Mouse (Mus musculus): ENCODE measurements around the gene Tas2r137. TPM values are rescaled to one million over a fixed set of nuclear protein-coding genes. Genes with fewer than 3 reads are reported as not detected.

Gene Tas2r137
- polyA plus RNA-seq (2017; shearing (Covaris generic)), result not detected

GRCm38 (mm10) chr6:40490933-40491332, at the start of gene Tas2r137:
TSS of gene Tas2r137 (plus strand) at chr6:40491233.

GRCm38 (mm10) chr6:40470916-40471719, 19.9 kb upstream of the Tas2r137 start, which contains the start of gene Ssbp1:
TSS of gene Ssbp1 (plus strand) at chr6:40471352.

GRCm38 (mm10) chr6:40493229-40493628, 2.2 kb downstream of the Tas2r137 start, which contains the start of gene Tas2r108:
TSS of gene Tas2r108 (plus strand) at chr6:40493529.

GRCm38 (mm10) chr6:40519408-40519807, 28.4 kb downstream of the Tas2r137 start, which contains the start of gene Prss37:
TSS of gene Prss37 (minus strand) at chr6:40519508.

Other genes starting within 250 kb of the Tas2r137 start
- 46.8 TPM for gene Agk, start 166.1 kb upstream of the Tas2r137 start, polyA plus RNA-seq (2017; shearing (Covaris generic))
- gene E330009J07Rik, start 55.1 kb upstream of the Tas2r137 start, polyA plus RNA-seq (2017; shearing (Covaris generic)), result 6.7 TPM
- not detected for gene Wee2, start 52.1 kb upstream of the Tas2r137 start, polyA plus RNA-seq (2017; shearing (Covaris generic))
- gene Ssbp1, start 19.9 kb upstream of the Tas2r137 start, polyA plus RNA-seq (2017; shearing (Covaris generic)), result 135 TPM
- gene Tas2r108, start 2.3 kb downstream of the Tas2r137 start, polyA plus RNA-seq (2017; shearing (Covaris generic)), result not detected
- gene Prss37, start 28.3 kb downstream of the Tas2r137 start, polyA plus RNA-seq (2017; shearing (Covaris generic)), result not detected
- gene Olfr461, start 63.8 kb downstream of the Tas2r137 start, polyA plus RNA-seq (2017; shearing (Covaris generic)), result not detected
- not detected for gene Olfr460, start 78.3 kb downstream of the Tas2r137 start, polyA plus RNA-seq (2017; shearing (Covaris generic))
- not detected for gene Clec5a, start 94.6 kb downstream of the Tas2r137 start, polyA plus RNA-seq (2017; shearing (Covaris generic))
- gene Tas2r138, start 122.1 kb downstream of the Tas2r137 start, polyA plus RNA-seq (2017; shearing (Covaris generic)), result not detected
- 0.12 TPM for gene Mgam, start 137.6 kb downstream of the Tas2r137 start, polyA plus RNA-seq (2017; shearing (Covaris generic))